Mouse (Mus musculus) hindbrain, embryonic 14.5 days (tissue): Measurements from ENCODE around the gene Gm10645. TPM values are rescaled to one million over a fixed set of nuclear protein-coding genes. Genes with fewer than 3 reads are reported as not detected.

ENCODE experiments used
- ATAC-seq: fragments of 200-750 bp; cut with Nextera tagmentation; 2 replicates; pipeline ENCODE4 v1.8.0; 2017; ENCODE audit warnings: moderate number of reproducible peaks, mild to moderate bottlenecking, moderate TSS enrichment, moderate library complexity; ENCODE audit not compliant: low FRiP score
- DNase-seq: peaks from one replicate; pipeline ENCODE4 v3.0.0-alpha.2; 2015; ENCODE audit warnings: low spot score
- H3K27ac ChIP-seq: fragments of 300-500 bp; sonication (generic); 2 replicates; pipeline ENCODE4 v1.5.1; 2014; ENCODE audit warnings: mild to moderate bottlenecking, moderate library complexity
- H3K27me3 ChIP-seq: fragments of 300-500 bp; sonication (generic); 2 replicates; pipeline ENCODE4 v1.6.1; 2014; ENCODE audit warnings: mild to moderate bottlenecking, low read length, mixed read lengths; ENCODE audit not compliant: control insufficient read depth, insufficient read depth
- H3K36me3 ChIP-seq: fragments of 300-500 bp; sonication (generic); replicated peaks from 2 replicates; pipeline ENCODE4 v1.6.1; 2014; ENCODE audit not compliant: control insufficient read depth, insufficient read depth
- H3K4me1 ChIP-seq: fragments of 300-500 bp; sonication (generic); replicated peaks from 2 replicates; pipeline ENCODE4 v1.6.1; 2014; ENCODE audit warnings: antibody characterized with exemption, low read length, mixed read lengths; ENCODE audit not compliant: control insufficient read depth, insufficient read depth
- H3K4me2 ChIP-seq: fragments of 300-500 bp; sonication (generic); replicated peaks from 2 replicates; pipeline ENCODE4 v1.6.1; 2014; ENCODE audit warnings: mild to moderate bottlenecking, moderate library complexity
- H3K4me3 ChIP-seq: fragments of 300-500 bp; sonication (generic); replicated peaks from 2 replicates; pipeline ENCODE4 v1.5.1; 2014; ENCODE audit warnings: mild to moderate bottlenecking, low read length
- H3K9ac ChIP-seq: fragments of 300-500 bp; sonication (generic); 2 replicates; pipeline ENCODE4 v1.6.1; 2014
- H3K9me3 ChIP-seq: fragments of 300-500 bp; sonication (generic); 2 replicates; pipeline ENCODE4 v1.6.1; 2016; ENCODE audit warnings: low read length; ENCODE audit not compliant: control insufficient read depth
- WGBS: fragments of 180-500 bp; shearing (Covaris S2); extraction: QIAGEN DNeasy Blood & Tissue Kit; methylation state at CpG from one replicate; pipeline ENCODE4 v1.1.7; 2014; 5-methylcytosine and 5-hydroxymethylcytosine counted together
- polyA plus RNA-seq: library from polyadenylated mRNA; unstranded; fragments of >200 nt; fragmentation: Nextera tagmentation; extraction: Ambion mirVana; gene quantifications from 2 replicates; pipeline ENCODE4 v1.2.1, GENCODE M21; 2014

Gm10645 gene
- polyA plus RNA-seq, 1 experiment from 2014 or later = 10.3 TPM

- H3K27ac ChIP-seq = no peak overlapping the region
- no peaks in the 10 kb centered on the region for H3K36me3 ChIP-seq
- H3K4me3 ChIP-seq = no peak overlapping the region
- no peaks in the 10 kb centered on the region for H3K27me3 ChIP-seq
- ATAC-seq (no peak), DNase-seq (no peak)
- H3K9ac ChIP-seq = no peak overlapping the region
- no peaks in the 10 kb centered on the region for H3K9me3 ChIP-seq
- no peak overlapping the region for H3K4me2 ChIP-seq
- H3K4me1 ChIP-seq = no peaks in the 10 kb centered on the region
- 48% methylated on average over 4 of the region's 4 CpGs for WGBS
Measured at GRCm38 (mm10) chr8:83155110-83155509, 10.9 kb downstream of the Gm10645 start.

DNA sequence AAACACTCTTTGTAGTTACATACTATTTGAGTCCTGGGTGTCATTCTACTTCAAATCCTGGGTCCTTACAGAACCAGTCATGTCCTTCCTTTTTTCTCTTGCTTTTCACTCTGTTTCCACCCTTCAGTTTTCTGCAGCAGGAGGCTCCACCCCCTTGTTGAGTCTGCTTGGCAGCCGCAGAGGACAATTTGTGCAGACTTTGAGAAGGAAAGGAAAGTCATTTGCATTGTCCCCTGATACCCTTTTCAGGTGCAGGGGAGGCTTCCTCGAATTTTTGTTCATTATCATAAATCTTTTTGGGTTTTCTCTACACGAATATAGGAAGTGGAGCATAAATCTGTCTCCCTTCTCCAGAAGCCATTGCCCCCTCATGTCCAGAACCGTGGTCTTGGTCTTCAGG is 13.5 kb downstream of the Gm10645 start:
- no peaks in the 10 kb centered on the region for H3K4me1 ChIP-seq
- 75% methylated on average over 4 of the region's 4 CpGs for WGBS
- ATAC-seq (no peak), DNase-seq (no peak)
- H3K4me2 ChIP-seq = no peak overlapping the region
- H3K27me3 ChIP-seq = no peaks in the 10 kb centered on the region
- no peak overlapping the region for H3K27ac ChIP-seq
- no peaks in the 10 kb centered on the region for H3K36me3 ChIP-seq
- H3K9me3 ChIP-seq = no peaks in the 10 kb centered on the region
- no peak overlapping the region for H3K4me3 ChIP-seq
- H3K9ac ChIP-seq = no peak overlapping the region

GRCm38 (mm10) chr8:83152055-83152454 is 13.9 kb downstream of the Gm10645 start:
- ATAC-seq (no peak), DNase-seq (no peak)
- H3K9me3 ChIP-seq = no peaks in the 10 kb centered on the region
- no peak overlapping the region for H3K27ac ChIP-seq
- H3K9ac ChIP-seq = no peak overlapping the region
- no peak overlapping the region for H3K4me2 ChIP-seq
- H3K27me3 ChIP-seq = no peaks in the 10 kb centered on the region
- H3K36me3 ChIP-seq = no peaks in the 10 kb centered on the region
- no peaks in the 10 kb centered on the region for H3K4me1 ChIP-seq
- H3K4me3 ChIP-seq = no peak overlapping the region
- WGBS = 81% methylated on average over 2 of the region's 2 CpGs

DNA sequence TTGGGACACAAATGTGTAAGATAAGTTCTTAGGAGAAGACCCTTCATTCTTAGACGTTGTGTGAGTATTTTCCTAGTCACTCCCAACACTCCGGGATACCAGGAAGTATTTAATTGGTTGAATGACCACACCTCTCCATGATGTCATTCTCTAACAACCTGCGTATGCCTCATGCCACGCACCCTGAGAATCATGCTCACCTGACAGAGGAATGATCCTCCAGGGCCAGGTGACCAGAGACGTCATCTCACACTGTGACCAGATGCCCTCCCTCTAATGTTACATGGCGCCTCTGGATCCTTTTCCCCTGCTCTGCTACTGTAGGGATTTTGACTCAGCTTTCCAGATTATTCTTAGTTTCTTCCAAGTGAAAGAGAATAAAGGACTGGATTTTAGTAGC is 16.8 kb downstream of the Gm10645 start:
- H3K36me3 ChIP-seq = no peaks in the 10 kb centered on the region
- ATAC-seq (no peak), DNase-seq (no peak)
- whole genome bisulfite sequencing = 91% methylated on average over 6 of the region's 6 CpGs
- H3K4me3 ChIP-seq = no peak overlapping the region
- no peaks in the 10 kb centered on the region for H3K9me3 ChIP-seq
- H3K4me1 ChIP-seq = no peaks in the 10 kb centered on the region
- no peak overlapping the region for H3K4me2 ChIP-seq
- no peaks in the 10 kb centered on the region for H3K27me3 ChIP-seq
- no peak overlapping the region for H3K9ac ChIP-seq
- no peak overlapping the region for H3K27ac ChIP-seq

DNA sequence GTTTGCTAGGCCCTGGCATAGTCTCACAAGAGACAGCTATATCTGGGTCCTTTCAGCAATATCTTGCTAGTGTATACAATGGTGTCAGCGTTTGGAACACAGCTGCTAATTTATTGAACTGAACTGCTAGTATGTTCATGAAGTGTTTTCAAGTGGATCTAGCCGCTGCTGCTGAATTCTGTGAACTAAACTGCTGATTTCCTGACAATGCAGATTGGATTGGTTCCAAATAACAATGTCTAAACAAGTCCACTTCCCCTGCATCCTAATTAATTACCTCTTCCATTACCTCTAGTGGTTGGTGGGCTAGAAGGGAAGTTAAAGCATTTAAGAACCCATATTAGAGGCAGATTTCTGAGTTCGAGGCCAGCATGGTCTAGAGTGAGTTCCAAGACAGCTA is 20.5 kb downstream of the Gm10645 start:
- Histone ChIP-seq H3K4me3 (no peak overlapping the region), H3K4me1 (no peaks in the 10 kb centered on the region), H3K27me3 (no peaks in the 10 kb centered on the region), H3K4me2 (no peak overlapping the region), H3K9ac (no peak overlapping the region), H3K27ac (no peak overlapping the region), H3K36me3 (no peaks in the 10 kb centered on the region), H3K9me3 (no peaks in the 10 kb centered on the region)
- WGBS = 85% methylated on average over 3 of the region's 3 CpGs
- DNase-seq = no peak
- no peak for ATAC-seq

- Histone ChIP-seq H3K9me3 (no peaks in the 10 kb centered on the region), H3K4me1 (no peaks in the 10 kb centered on the region), H3K27me3 (no peaks in the 10 kb centered on the region), H3K27ac (no peak overlapping the region), H3K9ac (no peak overlapping the region), H3K4me2 (no peak overlapping the region), H3K4me3 (no peak overlapping the region), H3K36me3 (no peaks in the 10 kb centered on the region)
- DNase-seq (no peak), ATAC-seq (no peak)
- WGBS = 89% methylated on average over 4 of the region's 4 CpGs
Measured at GRCm38 (mm10) chr8:83144601-83145000, 21.4 kb downstream of the Gm10645 start.

DNA sequence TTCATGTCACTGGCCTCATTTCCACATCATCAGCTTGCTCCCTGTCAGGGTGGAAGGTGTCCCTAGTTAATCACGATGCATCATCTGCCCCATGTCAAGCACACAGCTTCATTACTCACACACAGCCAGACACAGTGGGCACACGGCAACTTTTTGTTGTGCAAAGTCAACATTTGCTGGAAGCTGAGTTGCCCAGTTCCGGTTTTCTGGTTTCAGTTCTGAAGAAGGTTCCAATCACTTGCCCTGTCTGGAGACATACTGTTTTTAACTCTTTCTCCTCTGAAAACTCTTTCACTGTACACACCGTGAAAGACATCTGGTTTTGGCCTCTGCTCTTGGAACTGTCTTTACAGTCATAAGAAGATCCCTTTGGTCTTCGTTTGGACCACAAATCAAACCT is 24.6 kb downstream of the Gm10645 start:
- H3K4me1 ChIP-seq = no peaks in the 10 kb centered on the region
- H3K9me3 ChIP-seq = no peaks in the 10 kb centered on the region
- H3K4me3 ChIP-seq = no peak overlapping the region
- no peak overlapping the region for H3K4me2 ChIP-seq
- 82% methylated on average over 5 of the region's 5 CpGs for WGBS
- H3K27ac ChIP-seq = no peak overlapping the region
- no peak overlapping the region for H3K9ac ChIP-seq
- H3K36me3 ChIP-seq = no peaks in the 10 kb centered on the region
- H3K27me3 ChIP-seq = no peaks in the 10 kb centered on the region
- DNase-seq = no peak
- no peak for ATAC-seq

GRCm38 (mm10) chr8:83140701-83141111 is 25.3 kb downstream of the Gm10645 start:
- Histone ChIP-seq H3K4me1 (no peaks in the 10 kb centered on the region), H3K27me3 (no peaks in the 10 kb centered on the region), H3K4me3 (no peak overlapping the region), H3K27ac (no peak overlapping the region), H3K9me3 (no peaks in the 10 kb centered on the region), H3K36me3 (no peaks in the 10 kb centered on the region), H3K4me2 (no peak overlapping the region), H3K9ac (no peak overlapping the region)
- no peak for DNase-seq
- WGBS = 69% methylated on average over 3 of the region's 3 CpGs
- ATAC-seq = no peak

- Histone ChIP-seq H3K9ac (no peak overlapping the region), H3K27me3 (no peaks in the 10 kb centered on the region), H3K36me3 (no peaks in the 10 kb centered on the region), H3K4me1 (no peaks in the 10 kb centered on the region), H3K4me3 (no peak overlapping the region), H3K27ac (no peak overlapping the region), H3K4me2 (no peak overlapping the region), H3K9me3 (no peaks in the 10 kb centered on the region)
- WGBS = 71% methylated on average over 1 of the region's 1 CpGs
- no peak for ATAC-seq
- no peak for DNase-seq
Measured at GRCm38 (mm10) chr8:83140068-83140467, 25.9 kb downstream of the Gm10645 start.

GRCm38 (mm10) chr8:83135086-83135485 is 30.9 kb downstream of the Gm10645 start:
- DNase-seq = no peak
- Histone ChIP-seq H3K9ac (no peak overlapping the region), H3K27ac (no peak overlapping the region), H3K9me3 (no peaks in the 10 kb centered on the region), H3K36me3 (no peaks in the 10 kb centered on the region), H3K4me2 (no peak overlapping the region), H3K4me3 (no peak overlapping the region), H3K4me1 (no peaks in the 10 kb centered on the region), H3K27me3 (no peaks in the 10 kb centered on the region)
- 45% methylated on average over 2 of the region's 2 CpGs for WGBS
- no peak for ATAC-seq
